Mouse (Mus musculus): ENCODE data around the gene Sbk2. TPM values are rescaled to one million over a fixed set of nuclear protein-coding genes. Genes with fewer than 3 reads are reported as not detected.

The Sbk2 gene
- polyA plus RNA-seq, 1 experiment from 2014 or later, result 0.05 TPM

- Histone ChIP-seq H3K27me3 (ENCODE audit: low read depth, poor library complexity, severe bottlenecking) (no peaks in the 10 kb centered on the region), H3K9me3 (replicated peaks) (no peaks in the 10 kb centered on the region), H3K36me3 (peaks cover 17% of the 10 kb centered on the region), H3K4me3 (peak overlapping the region; percentile 59), H3K27ac (replicated peaks) (peak overlapping the region; percentile 94), H3K4me1 (peaks cover 80% of the 10 kb centered on the region)
- DNase-seq (ENCODE audit: low spot score), result peak; percentile 35
- WGBS, result 8% methylated on average over 4 of the region's 4 CpGs
Measured at GRCm38 (mm10) chr7:4924891-4925301, 39.3 kb downstream of the Sbk2 start.

GRCm38 (mm10) chr7:4924483-4924882, 39.7 kb downstream of the Sbk2 start:
- DNase-seq (ENCODE audit: low spot score), result peak; percentile 40
- H3K27ac ChIP-seq (replicated peaks), result peak overlapping the region; percentile 94
- H3K27me3 ChIP-seq (ENCODE audit: low read depth, poor library complexity, severe bottlenecking), result no peaks in the 10 kb centered on the region
- H3K9me3 ChIP-seq (replicated peaks), result no peaks in the 10 kb centered on the region
- H3K4me1 ChIP-seq, result peaks cover 80% of the 10 kb centered on the region
- under 1% methylated on average over 4 of the region's 4 CpGs for WGBS
- H3K36me3 ChIP-seq, result peaks cover 21% of the 10 kb centered on the region
- peak overlapping the region; percentile 59 for H3K4me3 ChIP-seq

- H3K4me3 ChIP-seq, result peak overlapping the region; percentile 59
- peaks cover 28% of the 10 kb centered on the region for H3K36me3 ChIP-seq
- peak overlapping the region; percentile 94 for H3K27ac ChIP-seq (replicated peaks)
- H3K4me1 ChIP-seq, result peaks cover 81% of the 10 kb centered on the region
- DNase-seq (ENCODE audit: low spot score), result peak; percentile 61
- 4% methylated on average over 37 of the region's 37 CpGs for WGBS
- H3K27me3 ChIP-seq (ENCODE audit: low read depth, poor library complexity, severe bottlenecking), result no peaks in the 10 kb centered on the region
- H3K9me3 ChIP-seq (replicated peaks), result no peaks in the 10 kb centered on the region
Measured at GRCm38 (mm10) chr7:4923586-4924364, 40.4 kb downstream of the Sbk2 start.

- Histone ChIP-seq H3K36me3 (peaks cover 35% of the 10 kb centered on the region), H3K4me3 (peak overlapping the region; percentile 59), H3K27me3 (ENCODE audit: low read depth, poor library complexity, severe bottlenecking) (no peaks in the 10 kb centered on the region), H3K4me1 (peaks cover 82% of the 10 kb centered on the region), H3K9me3 (replicated peaks) (no peaks in the 10 kb centered on the region), H3K27ac (replicated peaks) (peak overlapping the region; percentile 94)
- DNase-seq (ENCODE audit: low spot score), result peak; percentile 86
- under 1% methylated on average over 14 of the region's 14 CpGs for WGBS
Measured at GRCm38 (mm10) chr7:4922931-4923565, 41.2 kb downstream of the Sbk2 start.

- Histone ChIP-seq H3K4me3 (peak overlapping the region; percentile 59), H3K9me3 (replicated peaks) (no peaks in the 10 kb centered on the region), H3K27ac (replicated peaks) (peak overlapping the region; percentile 94), H3K27me3 (ENCODE audit: low read depth, poor library complexity, severe bottlenecking) (no peaks in the 10 kb centered on the region), H3K4me1 (peaks cover 82% of the 10 kb centered on the region), H3K36me3 (peaks cover 41% of the 10 kb centered on the region)
- 0% methylated on average over 14 of the region's 14 CpGs for WGBS
- DNase-seq (ENCODE audit: low spot score), result peak; percentile 96
Measured at GRCm38 (mm10) chr7:4922508-4922907, 41.7 kb downstream of the Sbk2 start.

- peaks cover 45% of the 10 kb centered on the region for H3K36me3 ChIP-seq
- no peaks in the 10 kb centered on the region for H3K27me3 ChIP-seq (ENCODE audit: low read depth, poor library complexity, severe bottlenecking)
- H3K27ac ChIP-seq (replicated peaks), result peak within 1 kb of the TSS; percentile 94
- no peaks in the 10 kb centered on the region for H3K9me3 ChIP-seq (replicated peaks)
- no peak for DNase-seq (ENCODE audit: low spot score)
- peak within 1 kb of the TSS; percentile 59 for H3K4me3 ChIP-seq
- WGBS, result 28% methylated on average over 8 of the region's 8 CpGs
- peaks cover 82% of the 10 kb centered on the region for H3K4me1 ChIP-seq
Measured at GRCm38 (mm10) chr7:4921824-4922482, 42.3 kb downstream of the Sbk2 start, which contains the start of gene Nat14. Gene Nat14, plus strand, starts transcription at chr7:4922028.

GRCm38 (mm10) chr7:4920976-4921823, 43.0 kb downstream of the Sbk2 start:
- peak overlapping the region; percentile 94 for H3K27ac ChIP-seq (replicated peaks)
- no peak for DNase-seq (ENCODE audit: low spot score)
- peaks cover 45% of the 10 kb centered on the region for H3K36me3 ChIP-seq
- peaks cover 82% of the 10 kb centered on the region for H3K4me1 ChIP-seq
- 64% methylated on average over 23 of the region's 23 CpGs for WGBS
- H3K27me3 ChIP-seq (ENCODE audit: low read depth, poor library complexity, severe bottlenecking), result no peaks in the 10 kb centered on the region
- H3K9me3 ChIP-seq (replicated peaks), result no peaks in the 10 kb centered on the region
- peak overlapping the region; percentile 59; the same call in 1 of the 2 replicates for H3K4me3 ChIP-seq

GRCm38 (mm10) chr7:4920496-4920895, 43.7 kb downstream of the Sbk2 start:
- H3K4me1 ChIP-seq, result peaks cover 81% of the 10 kb centered on the region
- H3K9me3 ChIP-seq (replicated peaks), result no peaks in the 10 kb centered on the region
- H3K27ac ChIP-seq (replicated peaks), result peak overlapping the region; percentile 94
- 89% methylated on average over 19 of the region's 19 CpGs for WGBS
- H3K36me3 ChIP-seq, result peaks cover 45% of the 10 kb centered on the region
- H3K4me3 ChIP-seq, result 0 out of 2 replicates have a peak overlapping the region, but pooled peaks have one; percentile 59
- no peaks in the 10 kb centered on the region for H3K27me3 ChIP-seq (ENCODE audit: low read depth, poor library complexity, severe bottlenecking)
- no peak for DNase-seq (ENCODE audit: low spot score)

GRCm38 (mm10) chr7:4919971-4920370, 44.2 kb downstream of the Sbk2 start:
- peaks cover 45% of the 10 kb centered on the region for H3K36me3 ChIP-seq
- WGBS, result 90% methylated on average over 21 of the region's 21 CpGs
- 0 out of 2 replicates have a peak overlapping the region, but pooled peaks have one; percentile 7 for H3K4me3 ChIP-seq
- H3K27me3 ChIP-seq (ENCODE audit: low read depth, poor library complexity, severe bottlenecking), result no peaks in the 10 kb centered on the region
- no peak overlapping the region for H3K27ac ChIP-seq (replicated peaks)
- H3K4me1 ChIP-seq, result peaks cover 76% of the 10 kb centered on the region
- DNase-seq (ENCODE audit: low spot score), result no peak
- H3K9me3 ChIP-seq (replicated peaks), result no peaks in the 10 kb centered on the region

GRCm38 (mm10) chr7:4919096-4919495, 45.1 kb downstream of the Sbk2 start:
- Histone ChIP-seq H3K36me3 (peaks cover 45% of the 10 kb centered on the region), H3K4me3 (peak overlapping the region; percentile 7; the same call in 1 of the 2 replicates), H3K4me1 (peaks cover 74% of the 10 kb centered on the region), H3K27me3 (ENCODE audit: low read depth, poor library complexity, severe bottlenecking) (no peaks in the 10 kb centered on the region), H3K9me3 (replicated peaks) (no peaks in the 10 kb centered on the region), H3K27ac (replicated peaks) (0 out of 2 replicates have a peak overlapping the region, but pooled peaks have one; percentile 46)
- no peak for DNase-seq (ENCODE audit: low spot score)
- WGBS, result 83% methylated on average over 21 of the region's 21 CpGs

GRCm38 (mm10) chr7:4918681-4919080, 45.5 kb downstream of the Sbk2 start:
- H3K27ac ChIP-seq (replicated peaks), result no peak overlapping the region
- DNase-seq (ENCODE audit: low spot score), result no peak
- H3K9me3 ChIP-seq (replicated peaks), result no peaks in the 10 kb centered on the region
- WGBS, result 92% methylated on average over 15 of the region's 15 CpGs
- no peaks in the 10 kb centered on the region for H3K27me3 ChIP-seq (ENCODE audit: low read depth, poor library complexity, severe bottlenecking)
- 0 out of 2 replicates have a peak overlapping the region, but pooled peaks have one; percentile 7 for H3K4me3 ChIP-seq
- peaks cover 45% of the 10 kb centered on the region for H3K36me3 ChIP-seq
- H3K4me1 ChIP-seq, result peaks cover 71% of the 10 kb centered on the region

- no peak overlapping the region for H3K27ac ChIP-seq (replicated peaks)
- 93% methylated on average over 2 of the region's 2 CpGs for WGBS
- DNase-seq (ENCODE audit: low spot score), result no peak
- H3K4me1 ChIP-seq, result peaks cover 59% of the 10 kb centered on the region
- H3K27me3 ChIP-seq (ENCODE audit: low read depth, poor library complexity, severe bottlenecking), result no peaks in the 10 kb centered on the region
- no peaks in the 10 kb centered on the region for H3K9me3 ChIP-seq (replicated peaks)
- H3K36me3 ChIP-seq, result peaks cover 45% of the 10 kb centered on the region
- H3K4me3 ChIP-seq, result peak overlapping the region; percentile 7; the same call in 1 of the 2 replicates
Measured at GRCm38 (mm10) chr7:4917494-4917893, 46.7 kb downstream of the Sbk2 start.
